Mouse (Mus musculus) stomach, postnatal 0 days (tissue): ENCODE results near the gene Supt20.

Experiments
- CTCF ChIP-seq: IDR thresholded peaks from 2 replicates; pipeline ENCODE4 v1.5.1; 2016; ENCODE audit warnings: antibody characterized with exemption, low read depth, mild to moderate bottlenecking, moderate library complexity
- EP300 ChIP-seq: optimal IDR thresholded peaks from 2 replicates; pipeline ENCODE3; 2016; ENCODE audit warnings: antibody characterized with exemption

- TF ChIP-seq CTCF (no peak), EP300 (no peak)
Measured at GRCm38 (mm10) chr3:54642851-54643250, 49.8 kb upstream of the Supt20 start.
